ENCODE assay signal across 29 mouse cellular contexts in genomic region chr2:30283193-30283592, GRCm38 (mm10). TPM values are rescaled to one million over a fixed set of nuclear protein-coding genes. Genes with fewer than 3 reads are reported as not detected.
"Had no signal": no experiment of that assay in that cellular context is flagged by ENCODE, and none has a peak within 500 bp of the region (broad histone marks: within the 10 kb centered on the region; RNA-seq: fewer than 3 reads in every experiment).

No protein-coding gene starts in this region.

- H3K4me3 ChIP-seq: layer of hippocampus, adult 2 months; limb, embryonic 10.5 days; limb, embryonic 13.5 days; liver, embryonic 12.5 days; liver, embryonic 15.5 days; lung, embryonic 15.5 days; megakaryocyte, embryonic 14.5 days; midbrain, embryonic 10.5 days; midbrain, embryonic 13.5 days; stomach, embryonic 15.5 days had no signal

- DNase-seq: kidney, postnatal 25 days; layer of hippocampus, adult 9-11 months; liver; lung, adult 18-20 months; lung, postnatal 10 days; lung, postnatal 36 days; retina, postnatal 1 day; right cerebral cortex, postnatal 25 days; spleen, adult 18-20 months; thymus, postnatal 25 days had no signal

- H3K27ac ChIP-seq: layer of hippocampus, adult 2 months; limb, embryonic 10.5 days; limb, embryonic 13.5 days; liver, embryonic 12.5 days; liver, embryonic 15.5 days; lung, embryonic 15.5 days; midbrain, embryonic 10.5 days; midbrain, embryonic 13.5 days; stomach, embryonic 15.5 days had no signal

RNA-seq across cellular contexts. Expression of gene Gm28038, which starts 2.4 kb away (rescaled TPM):
- total RNA-seq: layer of hippocampus, adult 2 months; layer of hippocampus, postnatal 25 days; left cerebral cortex, adult 18-20 months; monocyte, adult 5-6 weeks had no signal
- polyA plus RNA-seq: kidney, embryonic 16.5 days; large intestine, adult 2 months; limb, embryonic 10.5 days; limb, embryonic 13.5 days; liver, embryonic 12.5 days; liver, embryonic 15.5 days; lung, embryonic 15.5 days; midbrain, embryonic 10.5 days; midbrain, embryonic 13.5 days; midbrain, embryonic 16.5 days; neural tube, embryonic 11.5 days; neural tube, embryonic 14.5 days; stomach, embryonic 15.5 days; thymus, postnatal 0 days had no signal

RNA-seq across cellular contexts. Expression of gene Gm28035, which starts 42.8 kb away (rescaled TPM):
- total RNA-seq: monocyte, adult 5-6 weeks had no signal
